Mouse (Mus musculus) testis, adult 2 months (tissue): Measurements from ENCODE around the gene Zfp119b.

Experiments
- CTCF ChIP-seq: fragments of 200-500 bp; IDR thresholded peaks from 2 replicates; pipeline ENCODE4 v1.5.1; 2012; ENCODE audit warnings: low read depth, mild to moderate bottlenecking, inconsistent platforms, low read length, moderate library complexity; ENCODE audit not compliant: control insufficient read depth, insufficient read depth, insufficient replicate concordance
- POLR2A ChIP-seq: fragments of 200-500 bp; IDR thresholded peaks from 2 replicates; pipeline ENCODE4 v1.6.1; 2012; ENCODE audit warnings: low read depth, mild to moderate bottlenecking, inconsistent platforms, low read length, moderate library complexity; ENCODE audit not compliant: control insufficient read depth

GRCm38 (mm10) chr17:55977301-55977700, 28.0 kb upstream of the Zfp119b start:
- no peak for TF ChIP-seq CTCF
- no peak for TF ChIP-seq POLR2A
